Mouse (Mus musculus): ENCODE data around the gene Hmg20b. TPM values are rescaled to one million over a fixed set of nuclear protein-coding genes. Genes with fewer than 3 reads are reported as not detected.

Hmg20b gene
- polyA plus RNA-seq, 1 experiment from 2014 or later, result 82.8 TPM

- Histone ChIP-seq H3K27me3 (no peaks in the 10 kb centered on the region), H3K27ac (peak overlapping the region; percentile 93), H3K4me3 (peak overlapping the region; percentile 46; the same call in 1 of the 2 replicates), H3K36me3 (peaks cover 8% of the 10 kb centered on the region), H3K9ac (peak overlapping the region; percentile 57; the same call in 1 of the 2 replicates), H3K4me1 (replicated peaks) (peaks cover 94% of the 10 kb centered on the region), H3K4me2 (peak overlapping the region; percentile 83), H3K9me3 (replicated peaks) (no peaks in the 10 kb centered on the region)
- WGBS, result 53% methylated on average over 12 of the region's 12 CpGs
- ATAC-seq (replicated peaks; ENCODE audit: insufficient number of reproducible peaks, insufficient read depth, low FRiP score, low read depth), result no peak
Measured at GRCm38 (mm10) chr10:81362336-81362949, 12.2 kb upstream of the Hmg20b start.

- Histone ChIP-seq H3K9ac (no peak overlapping the region), H3K36me3 (no peaks in the 10 kb centered on the region), H3K27ac (0 out of 2 replicates have a peak overlapping the region, but pooled peaks have one; percentile 2), H3K4me2 (0 out of 2 replicates have a peak overlapping the region, but pooled peaks have one; percentile 2), H3K9me3 (replicated peaks) (no peaks in the 10 kb centered on the region), H3K4me1 (replicated peaks) (peaks cover 88% of the 10 kb centered on the region), H3K27me3 (no peaks in the 10 kb centered on the region), H3K4me3 (no peak overlapping the region)
- no peak for ATAC-seq (replicated peaks; ENCODE audit: insufficient number of reproducible peaks, insufficient read depth, low FRiP score, low read depth)
- 54% methylated on average over 8 of the region's 8 CpGs for WGBS
Measured at GRCm38 (mm10) chr10:81360721-81361120, 10.4 kb upstream of the Hmg20b start.

- ATAC-seq (replicated peaks; ENCODE audit: insufficient number of reproducible peaks, insufficient read depth, low FRiP score, low read depth), result no peak
- peaks cover 71% of the 10 kb centered on the region for H3K4me1 ChIP-seq (replicated peaks)
Measured at GRCm38 (mm10) chr10:81358841-81359240, 8.6 kb upstream of the Hmg20b start.

GRCm38 (mm10) chr10:81358209-81358608, 7.9 kb upstream of the Hmg20b start:
- no peak for ATAC-seq (replicated peaks; ENCODE audit: insufficient number of reproducible peaks, insufficient read depth, low FRiP score, low read depth)
- 14% methylated on average over 4 of the region's 4 CpGs for WGBS
- no peaks in the 10 kb centered on the region for H3K36me3 ChIP-seq
- H3K4me2 ChIP-seq, result peak overlapping the region; percentile 98
- peaks cover 64% of the 10 kb centered on the region for H3K4me1 ChIP-seq (replicated peaks)
- H3K9ac ChIP-seq, result peak overlapping the region; percentile 95
- peak overlapping the region; percentile 78 for H3K27ac ChIP-seq
- H3K27me3 ChIP-seq, result no peaks in the 10 kb centered on the region
- no peaks in the 10 kb centered on the region for H3K9me3 ChIP-seq (replicated peaks)
- H3K4me3 ChIP-seq, result peak overlapping the region; percentile 95

More at GRCm38 (mm10) chr10:81358841-81359240, 8.6 kb upstream of the Hmg20b start:
- Histone ChIP-seq H3K9me3 (replicated peaks) (no peaks in the 10 kb centered on the region), H3K27me3 (no peaks in the 10 kb centered on the region), H3K4me3 (peak overlapping the region; percentile 95), H3K36me3 (no peaks in the 10 kb centered on the region), H3K9ac (0 out of 2 replicates have a peak overlapping the region, but pooled peaks have one; percentile 95), H3K27ac (peak overlapping the region; percentile 78), H3K4me2 (peak overlapping the region; percentile 98)
- 63% methylated on average over 1 of the region's 1 CpGs for WGBS

GRCm38 (mm10) chr10:81356991-81357844, 6.9 kb upstream of the Hmg20b start, which contains the start of gene Mfsd12:
Gene Mfsd12, plus strand, starts transcription at chr10:81357491.
- Histone ChIP-seq H3K27me3 (no peaks in the 10 kb centered on the region), H3K27ac (peak within 1 kb of the TSS; percentile 78), H3K36me3 (no peaks in the 10 kb centered on the region), H3K4me1 (replicated peaks) (peaks cover 54% of the 10 kb centered on the region), H3K9me3 (replicated peaks) (no peaks in the 10 kb centered on the region), H3K9ac (peak within 1 kb of the TSS; percentile 95), H3K4me2 (peak within 1 kb of the TSS; percentile 98), H3K4me3 (peak within 1 kb of the TSS; percentile 95)
- peak; percentile 81 for ATAC-seq (replicated peaks; ENCODE audit: insufficient number of reproducible peaks, insufficient read depth, low FRiP score, low read depth)
- WGBS, result 2% methylated on average over 79 of the region's 79 CpGs

- H3K9ac ChIP-seq, result peak overlapping the region; percentile 8; the same call in 1 of the 2 replicates
- H3K4me2 ChIP-seq, result peak overlapping the region; percentile 98
- H3K4me3 ChIP-seq, result peak overlapping the region; percentile 95
- WGBS, result 50% methylated on average over 12 of the region's 12 CpGs
- no peaks in the 10 kb centered on the region for H3K9me3 ChIP-seq (replicated peaks)
- no peaks in the 10 kb centered on the region for H3K27me3 ChIP-seq
- ATAC-seq (replicated peaks; ENCODE audit: insufficient number of reproducible peaks, insufficient read depth, low FRiP score, low read depth), result no peak
- H3K4me1 ChIP-seq (replicated peaks), result peaks cover 49% of the 10 kb centered on the region
- no peaks in the 10 kb centered on the region for H3K36me3 ChIP-seq
- H3K27ac ChIP-seq, result peak overlapping the region; percentile 46; the same call in 1 of the 2 replicates
Measured at GRCm38 (mm10) chr10:81356352-81356990, 6.2 kb upstream of the Hmg20b start.

GRCm38 (mm10) chr10:81355533-81355932, 5.3 kb upstream of the Hmg20b start:
- ATAC-seq (replicated peaks; ENCODE audit: insufficient number of reproducible peaks, insufficient read depth, low FRiP score, low read depth), result no peak
- Histone ChIP-seq H3K27me3 (no peaks in the 10 kb centered on the region), H3K27ac (no peak overlapping the region), H3K9me3 (replicated peaks) (no peaks in the 10 kb centered on the region), H3K4me1 (replicated peaks) (peaks cover 46% of the 10 kb centered on the region), H3K4me3 (no peak overlapping the region), H3K4me2 (no peak overlapping the region), H3K9ac (no peak overlapping the region), H3K36me3 (no peaks in the 10 kb centered on the region)
- 68% methylated on average over 4 of the region's 4 CpGs for WGBS

GRCm38 (mm10) chr10:81354738-81355477, 4.6 kb upstream of the Hmg20b start:
- no peaks in the 10 kb centered on the region for H3K27me3 ChIP-seq
- no peak overlapping the region for H3K9ac ChIP-seq
- H3K27ac ChIP-seq, result peak overlapping the region; percentile 37; the same call in 1 of the 2 replicates
- no peak overlapping the region for H3K4me2 ChIP-seq
- peaks cover 40% of the 10 kb centered on the region for H3K4me1 ChIP-seq (replicated peaks)
- WGBS, result 64% methylated on average over 9 of the region's 9 CpGs
- no peaks in the 10 kb centered on the region for H3K36me3 ChIP-seq
- ATAC-seq (replicated peaks; ENCODE audit: insufficient number of reproducible peaks, insufficient read depth, low FRiP score, low read depth), result no peak
- H3K4me3 ChIP-seq, result no peak overlapping the region
- no peaks in the 10 kb centered on the region for H3K9me3 ChIP-seq (replicated peaks)

- Histone ChIP-seq H3K4me1 (replicated peaks) (peaks cover 44% of the 10 kb centered on the region), H3K9ac (no peak overlapping the region), H3K27me3 (no peaks in the 10 kb centered on the region), H3K4me3 (no peak overlapping the region), H3K9me3 (replicated peaks) (no peaks in the 10 kb centered on the region), H3K27ac (no peak overlapping the region), H3K4me2 (no peak overlapping the region), H3K36me3 (peaks cover 7% of the 10 kb centered on the region; the same call in 1 of the 2 replicates)
- ATAC-seq (replicated peaks; ENCODE audit: insufficient number of reproducible peaks, insufficient read depth, low FRiP score, low read depth), result no peak
- WGBS, result 18% methylated on average over 9 of the region's 9 CpGs
Measured at GRCm38 (mm10) chr10:81351678-81352291, 1.5 kb upstream of the Hmg20b start.

GRCm38 (mm10) chr10:81349961-81350350, 324 bp downstream of the Hmg20b start:
- no peak; the same call in 1 of the 2 replicates for ATAC-seq (replicated peaks; ENCODE audit: insufficient number of reproducible peaks, insufficient read depth, low FRiP score, low read depth)
- Histone ChIP-seq H3K4me3 (peak overlapping the region; percentile 73), H3K36me3 (peaks cover 21% of the 10 kb centered on the region; the same call in 1 of the 2 replicates), H3K27ac (peak overlapping the region; percentile 83), H3K27me3 (no peaks in the 10 kb centered on the region), H3K9me3 (replicated peaks) (no peaks in the 10 kb centered on the region), H3K4me1 (replicated peaks) (peaks cover 45% of the 10 kb centered on the region), H3K4me2 (peak overlapping the region; percentile 73), H3K9ac (peak overlapping the region; percentile 90)
- under 1% methylated on average over 29 of the region's 29 CpGs for WGBS

Data from heart, embryonic 15.5 days (tissue).